Mouse (Mus musculus) right cerebral cortex, postnatal 25 days (tissue): ENCODE results near the gene Prex1.

Experiments
- DNase-seq: peaks from one replicate; pipeline ENCODE4 v3.0.0; 2022

The Prex1 gene

DNA sequence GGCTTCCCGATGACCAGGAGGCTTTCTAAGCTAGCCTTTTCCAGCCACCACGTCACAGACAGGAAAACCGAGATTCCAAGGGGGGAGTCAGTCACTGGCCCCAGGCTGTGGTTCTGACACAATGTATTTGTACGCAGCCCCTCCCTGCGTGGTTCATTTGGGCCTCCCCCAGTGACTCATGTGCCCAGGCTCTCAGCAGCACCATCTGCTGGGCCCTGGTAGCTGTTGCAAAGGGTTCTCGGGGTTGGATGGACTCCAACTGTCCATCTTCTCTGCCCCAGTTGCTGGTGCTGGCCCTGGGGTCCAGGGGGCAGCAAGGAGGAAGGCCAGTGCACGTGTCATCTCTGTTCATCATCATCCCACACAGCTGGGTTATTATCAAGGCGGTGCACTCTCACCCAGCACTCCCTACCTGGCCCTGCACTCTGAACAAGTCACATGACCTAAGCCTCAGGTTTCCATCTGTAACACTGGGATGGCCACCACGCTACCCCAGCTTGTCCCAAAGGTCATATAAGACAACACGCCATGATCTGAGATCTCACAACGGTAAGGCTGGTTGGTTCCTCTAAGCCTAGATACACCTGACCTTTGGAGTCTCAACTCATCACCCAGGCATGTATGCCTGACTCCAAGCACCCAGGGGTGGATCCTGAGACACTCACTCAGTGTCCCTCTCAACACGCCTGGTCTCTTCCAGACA, 115.0 kb downstream of the Prex1 start:
- no peak for DNase-seq

GRCm38 (mm10) chr2:166597763-166598162, 115.9 kb downstream of the Prex1 start:
- DNase-seq: no peak

DNA sequence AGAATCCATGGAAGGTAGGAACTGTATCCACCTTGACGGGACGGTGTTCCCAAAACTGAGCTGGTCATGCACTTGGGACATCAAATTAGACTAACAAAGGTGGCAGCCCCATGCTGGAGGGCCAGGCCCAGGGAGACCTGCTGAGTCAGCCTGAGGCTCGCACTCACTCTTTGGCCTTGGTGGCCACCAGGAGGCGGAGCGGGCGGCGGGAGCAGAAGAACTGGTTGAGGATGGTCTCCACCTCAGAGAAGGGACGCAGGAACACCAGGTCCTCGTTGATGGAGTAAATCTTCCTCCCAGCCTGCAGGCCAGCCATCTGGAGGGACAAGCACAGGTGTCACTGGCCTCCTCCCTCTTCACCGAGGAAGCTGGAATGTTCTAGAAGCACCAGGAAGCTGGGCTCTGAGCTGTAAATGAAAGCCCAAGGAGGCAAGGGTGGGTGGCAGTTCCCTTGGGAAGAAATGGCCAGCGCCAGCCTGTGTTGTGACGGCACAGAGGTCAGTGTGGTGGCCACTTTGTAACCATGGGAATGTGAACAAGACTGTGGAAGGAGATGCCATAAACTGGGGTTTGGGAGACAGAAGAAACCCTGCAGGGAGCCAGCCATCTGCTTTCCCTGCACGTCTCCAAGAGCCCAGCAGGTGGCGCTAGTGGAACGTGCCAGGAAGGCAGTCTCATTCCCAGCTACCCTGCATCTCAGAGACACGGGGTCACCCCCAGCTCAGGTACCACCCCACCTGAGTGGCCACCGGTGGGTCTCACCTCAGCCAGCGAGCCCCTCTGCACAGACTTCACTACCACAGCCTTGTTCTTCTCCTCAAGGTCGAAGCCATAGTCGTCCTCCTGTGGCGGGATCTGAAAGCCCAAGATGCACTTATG, 121.4 kb downstream of the Prex1 start:
- DNase-seq: peak; percentile 84

DNA sequence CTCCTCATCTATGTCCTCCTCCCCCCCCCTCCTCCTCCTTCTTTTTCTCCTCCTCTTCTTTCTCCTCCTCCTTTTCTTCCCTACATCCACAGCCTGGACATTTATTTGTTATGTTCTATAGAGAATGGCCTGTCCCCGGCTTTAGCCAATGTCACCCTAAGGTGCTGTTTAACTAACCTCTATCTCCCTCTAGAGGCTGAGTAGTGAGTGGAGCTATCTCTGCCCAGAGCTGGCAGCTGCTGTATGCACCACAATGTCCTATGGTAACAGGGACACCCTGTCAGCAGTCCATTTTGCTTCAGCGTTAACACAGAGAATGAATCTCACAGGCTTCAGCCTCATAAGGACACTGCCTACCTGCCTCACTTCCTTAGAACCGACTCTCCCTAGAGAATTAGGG, 129.1 kb downstream of the Prex1 start:
- DNase-seq: no peak

GRCm38 (mm10) chr2:166583292-166583691, 130.3 kb downstream of the Prex1 start:
- no peak for DNase-seq

GRCm38 (mm10) chr2:166581881-166582583, 131.6 kb downstream of the Prex1 start:
- peak; percentile 75 for DNase-seq

GRCm38 (mm10) chr2:166579793-166580192, 133.8 kb downstream of the Prex1 start:
- no peak for DNase-seq

DNA sequence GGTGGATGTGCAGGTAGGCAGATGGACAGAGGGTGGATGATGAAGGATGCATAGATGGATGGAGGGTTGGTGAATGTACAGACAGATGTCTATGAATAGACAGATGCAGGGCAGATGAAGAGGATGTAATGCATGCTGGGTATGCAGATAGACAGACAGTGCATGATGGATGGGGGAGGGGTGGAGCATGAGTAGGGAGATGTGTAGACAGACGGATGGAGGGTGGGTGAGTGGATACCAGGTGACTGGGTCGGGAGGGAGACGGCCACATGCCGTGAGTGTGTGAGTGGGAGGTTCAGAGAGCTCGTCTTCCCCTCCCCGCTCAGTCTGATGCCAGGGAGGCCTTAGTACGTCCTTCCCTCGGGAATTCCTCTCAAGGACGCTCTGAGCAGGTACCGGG, 134.3 kb downstream of the Prex1 start:
- DNase-seq: no peak

- no peak for DNase-seq
Observed at GRCm38 (mm10) chr2:166575419-166575818, 138.2 kb downstream of the Prex1 start.

- DNase-seq: no peak
Observed at GRCm38 (mm10) chr2:166574934-166575333, 138.7 kb downstream of the Prex1 start.

DNA sequence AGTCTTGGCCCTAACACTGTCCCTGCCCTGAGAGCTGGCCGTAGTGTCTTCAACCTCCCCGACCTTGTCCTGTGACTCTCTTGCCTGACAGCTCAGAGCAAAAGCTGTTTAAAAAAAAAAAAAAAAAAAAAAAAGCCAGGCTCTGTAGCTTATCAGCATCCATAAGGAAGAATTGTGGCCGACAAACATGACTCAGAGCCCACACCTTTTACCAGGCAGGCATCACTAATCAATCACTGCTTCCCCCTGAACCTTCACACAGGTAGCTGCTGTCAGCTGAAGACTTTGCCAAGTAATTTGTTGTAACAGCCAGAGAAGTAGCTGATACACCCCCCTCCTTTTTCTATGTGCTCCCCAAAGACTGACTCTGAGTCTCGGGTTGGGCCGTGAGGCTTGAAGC, 140.0 kb downstream of the Prex1 start:
- DNase-seq: no peak

DNA sequence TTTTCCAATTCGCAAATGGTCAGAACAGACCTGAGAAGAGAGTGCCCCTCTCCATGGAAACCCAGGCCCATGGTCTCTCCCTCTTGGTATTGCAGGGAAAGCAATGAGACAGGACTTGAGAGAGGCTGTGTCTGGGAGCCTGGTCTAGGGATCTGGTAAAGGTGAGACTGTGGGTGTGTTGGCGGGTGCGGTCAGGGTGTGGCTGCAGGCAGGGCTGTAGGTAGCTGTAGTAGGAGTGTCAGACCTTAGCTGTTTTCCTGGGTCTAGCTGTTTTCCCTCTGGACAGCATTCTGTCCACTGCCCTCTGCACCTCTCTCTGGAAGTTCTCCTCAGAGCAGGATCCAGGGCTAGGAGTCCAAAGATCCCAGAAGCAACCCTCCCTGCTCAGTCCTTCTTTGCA, 141.3 kb downstream of the Prex1 start:
- no peak for DNase-seq

DNA sequence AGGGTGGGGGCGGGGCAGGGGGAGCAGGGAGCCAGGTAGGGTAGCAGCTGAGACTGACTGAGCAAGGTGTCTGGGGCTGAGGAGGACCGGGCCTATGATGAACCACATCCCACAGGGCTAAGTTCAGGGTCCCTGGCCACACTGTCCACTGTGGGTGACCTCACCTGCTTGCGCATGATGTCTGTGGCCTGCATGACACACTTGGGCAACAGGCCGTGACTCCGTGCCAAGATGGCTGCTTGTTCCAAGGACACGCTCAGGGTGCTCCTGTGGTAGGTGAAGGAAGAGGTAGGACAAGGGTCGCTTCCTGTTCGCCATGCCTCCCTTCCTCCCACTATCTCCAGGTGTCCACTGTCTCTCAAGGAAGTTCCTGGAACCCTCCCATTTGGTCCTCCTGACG, 144.4 kb downstream of the Prex1 start:
- DNase-seq: no peak

- no peak for DNase-seq
Observed at GRCm38 (mm10) chr2:166565503-166565902, 148.1 kb downstream of the Prex1 start.

GRCm38 (mm10) chr2:166564455-166564854, 149.2 kb downstream of the Prex1 start:
- DNase-seq: peak; percentile 42

GRCm38 (mm10) chr2:166563890-166564289, 149.7 kb downstream of the Prex1 start:
- peak; percentile 77 for DNase-seq

- DNase-seq: no peak
Observed at GRCm38 (mm10) chr2:166563076-166563475, 150.6 kb downstream of the Prex1 start.

DNA sequence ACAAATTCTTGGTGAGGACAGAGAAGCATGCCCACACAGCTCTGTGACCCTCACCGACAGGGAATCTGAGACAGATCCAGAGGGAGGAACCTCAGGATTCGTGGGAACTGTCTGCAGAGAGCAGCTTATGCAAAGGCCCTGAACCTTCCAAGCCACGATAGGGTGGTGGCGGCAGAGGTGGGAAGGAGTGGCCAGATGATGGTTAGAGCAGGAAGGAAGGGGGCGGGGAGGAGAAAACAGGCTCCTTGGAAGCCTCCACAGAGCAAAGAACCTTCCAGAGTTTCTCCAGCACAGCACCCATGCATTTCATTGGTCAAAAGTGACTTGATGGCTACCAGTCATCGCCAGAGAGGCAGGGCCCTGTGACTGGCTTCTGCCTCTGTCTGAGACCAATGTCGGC, 151.9 kb downstream of the Prex1 start:
- DNase-seq: no peak

- DNase-seq: no peak
Observed at GRCm38 (mm10) chr2:166560826-166561225, 152.8 kb downstream of the Prex1 start.

DNA sequence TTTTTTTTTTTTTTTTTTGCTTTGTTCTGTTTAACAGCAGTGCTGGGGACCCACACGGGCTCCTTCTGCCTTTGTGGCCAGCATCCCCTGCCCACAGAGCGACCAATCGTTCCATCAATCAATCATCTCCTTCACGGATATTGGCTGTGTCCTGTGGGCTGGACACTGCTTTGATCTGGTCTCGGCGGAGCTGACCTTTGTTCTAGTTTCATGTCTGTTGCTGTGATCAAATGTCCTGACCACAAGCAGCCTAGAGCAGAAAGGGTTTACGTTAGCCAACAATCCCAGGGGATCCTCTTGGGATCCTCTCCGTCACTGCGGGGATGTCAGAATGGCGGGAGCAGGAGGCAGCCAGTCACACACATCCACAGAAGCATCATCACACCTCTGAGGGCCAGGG, 154.1 kb downstream of the Prex1 start:
- no peak for DNase-seq

DNA sequence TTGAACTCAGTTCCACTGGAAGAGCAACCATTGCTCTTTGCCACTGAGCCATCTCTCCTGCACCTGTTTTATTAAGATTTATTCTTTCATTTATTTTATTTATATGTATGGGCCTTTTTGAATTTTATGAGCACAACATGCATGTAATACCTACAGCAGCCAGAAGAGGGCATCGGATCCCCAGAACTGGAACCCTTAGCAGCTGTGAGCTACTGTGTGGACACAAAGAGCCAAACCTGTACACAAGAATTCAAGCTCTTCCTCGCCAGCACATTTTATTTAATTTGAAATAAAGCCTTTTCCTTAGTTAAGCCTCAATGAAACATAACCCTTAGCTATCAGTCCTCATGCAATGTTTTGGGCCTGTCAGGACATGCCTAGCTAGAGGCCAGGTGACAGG, 158.1 kb downstream of the Prex1 start:
- no peak for DNase-seq

DNA sequence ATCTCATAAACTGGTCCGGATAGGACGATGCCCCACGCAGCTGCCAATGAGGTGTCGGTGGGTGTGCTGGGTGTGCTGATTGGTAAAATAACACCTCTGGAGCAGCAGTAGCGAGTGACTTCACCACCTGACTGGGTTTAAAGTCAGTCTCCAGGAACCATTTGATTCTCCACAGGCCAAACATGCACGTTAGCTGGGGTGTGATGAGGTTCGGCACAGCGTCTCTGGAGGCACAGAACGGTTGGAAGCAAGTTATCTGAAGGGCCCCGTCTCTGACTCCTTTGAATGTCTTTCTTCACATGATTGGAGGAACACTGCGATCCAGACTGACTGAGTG, 159.5 kb downstream of the Prex1 start:
- DNase-seq: no peak

- DNase-seq: no peak
Observed at GRCm38 (mm10) chr2:166553502-166554168, 160.0 kb downstream of the Prex1 start.
